Mouse (Mus musculus): Measurements from ENCODE around the gene Gm7982. TPM values are rescaled to one million over a fixed set of nuclear protein-coding genes. Genes with fewer than 3 reads are reported as not detected.
"Not testable (repeated sequence)": the region's sequence is repeated elsewhere in the genome, so short reads cannot be mapped to it uniquely, and the experiment has no call there.

Gene Gm7982
- not detected in 2 replicates for polyA plus RNA-seq (2015; fragmentation: Nextera tagmentation; extraction: Ambion mirVana)

GRCm38 (mm10) chr5:95741714-95742113 lies at the start of gene Gm7982:
Gene Gm7982, plus strand, starts transcription at chr5:95742014.
- ATAC-seq; H3K9ac ChIP-seq (ENCODE audit: low read depth, low read length); H3K4me2 ChIP-seq (ENCODE audit: low read depth, low read length); H3K4me3 ChIP-seq (ENCODE audit: low read length); H3K4me1 ChIP-seq (ENCODE audit: control insufficient read depth, insufficient read depth, low read length); H3K27me3 ChIP-seq (replicated peaks; ENCODE audit: control insufficient read depth, insufficient read depth, low read length); H3K36me3 ChIP-seq (ENCODE audit: control insufficient read depth, insufficient read depth, low read length); H3K27ac ChIP-seq (ENCODE audit: low read length); H3K9me3 ChIP-seq (ENCODE audit: control insufficient read depth, low read length): not testable (repeated sequence)
- no CpG with 5 or more reads among the region's 3 CpGs for WGBS

- WGBS = no CpG with 5 or more reads among the region's 1 CpGs
- not testable (repeated sequence) for H3K27me3 ChIP-seq (replicated peaks; ENCODE audit: control insufficient read depth, insufficient read depth, low read length); H3K9ac ChIP-seq (ENCODE audit: low read depth, low read length); H3K36me3 ChIP-seq (ENCODE audit: control insufficient read depth, insufficient read depth, low read length); H3K4me3 ChIP-seq (ENCODE audit: low read length); ATAC-seq; H3K4me1 ChIP-seq (ENCODE audit: control insufficient read depth, insufficient read depth, low read length); H3K4me2 ChIP-seq (ENCODE audit: low read depth, low read length); H3K27ac ChIP-seq (ENCODE audit: low read length); H3K9me3 ChIP-seq (ENCODE audit: control insufficient read depth, low read length)
Observed at GRCm38 (mm10) chr5:95736073-95736472, 5.7 kb upstream of the Gm7982 start, which contains the start of gene Gm7978. Gene Gm7978, minus strand, starts transcription at chr5:95736173.

GRCm38 (mm10) chr5:95775690-95776089 lies 33.9 kb downstream of the Gm7982 start, which contains the start of gene E330014E10Rik:
Gene E330014E10Rik, plus strand, starts transcription at chr5:95775990.
- not testable (repeated sequence) for H3K4me2 ChIP-seq (ENCODE audit: low read depth, low read length); H3K9ac ChIP-seq (ENCODE audit: low read depth, low read length); H3K36me3 ChIP-seq (ENCODE audit: control insufficient read depth, insufficient read depth, low read length); H3K9me3 ChIP-seq (ENCODE audit: control insufficient read depth, low read length); H3K4me1 ChIP-seq (ENCODE audit: control insufficient read depth, insufficient read depth, low read length); H3K4me3 ChIP-seq (ENCODE audit: low read length); ATAC-seq; H3K27me3 ChIP-seq (replicated peaks; ENCODE audit: control insufficient read depth, insufficient read depth, low read length); H3K27ac ChIP-seq (ENCODE audit: low read length)
- no CpG with 5 or more reads among the region's 2 CpGs for WGBS

Other genes starting within 250 kb of the Gm7982 start
- gene Gm3286, start 231.3 kb upstream of the Gm7982 start, polyA plus RNA-seq (2015; fragmentation: Nextera tagmentation; extraction: Ambion mirVana) = not detected in 2 replicates
- not detected in 2 replicates for gene Gm7971, start 147.1 kb upstream of the Gm7982 start, polyA plus RNA-seq (2015; fragmentation: Nextera tagmentation; extraction: Ambion mirVana)
- not detected in 2 replicates for gene Gm7978, start 5.8 kb upstream of the Gm7982 start, polyA plus RNA-seq (2015; fragmentation: Nextera tagmentation; extraction: Ambion mirVana)
- not detected in 2 replicates for gene E330014E10Rik, start 34.0 kb downstream of the Gm7982 start, polyA plus RNA-seq (2015; fragmentation: Nextera tagmentation; extraction: Ambion mirVana)
- 72.3 and 75.4 TPM in 2 replicates for gene Cxcl13, start 214.9 kb downstream of the Gm7982 start, polyA plus RNA-seq (2015; fragmentation: Nextera tagmentation; extraction: Ambion mirVana)